Mouse (Mus musculus) lung, postnatal 0 days (tissue): Measurements from ENCODE around the gene Xrcc4.

ENCODE experiments used
- CTCF ChIP-seq: IDR thresholded peaks from 2 replicates; pipeline ENCODE4 v1.5.1; 2016; ENCODE audit warnings: antibody characterized with exemption, mild to moderate bottlenecking
- EP300 ChIP-seq: IDR thresholded peaks from 2 replicates; pipeline ENCODE4 v1.6.1; 2016; ENCODE audit warnings: antibody characterized with exemption, mild to moderate bottlenecking, control low read depth

GRCm38 (mm10) chr13:89914332-89914731 lies 175.1 kb downstream of the Xrcc4 start:
- TF ChIP-seq CTCF (no peak), EP300 (no peak)
